ENCODE assay signal across 9 mouse cellular contexts in genomic region chr4:139493227-139494025, GRCm38 (mm10). TPM values are rescaled to one million over a fixed set of nuclear protein-coding genes. Genes with fewer than 3 reads are reported as not detected.
DNase-seq lines count a peak whose midpoint lies in the region; ATAC-seq and TF ChIP-seq lines count a peak whose summit lies in the region.
"Had no signal": no experiment of that assay in that cellular context is flagged by ENCODE, and none has a peak within 500 bp of the region (broad histone marks: within the 10 kb centered on the region; RNA-seq: fewer than 3 reads in every experiment).

No protein-coding gene starts in this region.

- TF ChIP-seq POLR2A in cerebellum, adult 2 months (IDR thresholded peaks at IDR 0.05; ENCODE audit: borderline replicate concordance, insufficient read depth, low read length), result no peak

- peak; percentile 54 for DNase-seq in kidney, adult 18-20 months
- peak; percentile 78 to 87 for DNase-seq in cerebellum, adult 2 months
- DNase-seq in hindbrain, postnatal 0 days (ENCODE audit: low spot score), result no peak
- no peak for DNase-seq in thymus, postnatal 25 days
- no peak for DNase-seq in right cerebral cortex, postnatal 36 days (ENCODE audit: low spot score in 2 of 2)
- no peak for DNase-seq in layer of hippocampus, adult 11-12 months (ENCODE audit: low spot score)

- H3K36me3 ChIP-seq in kidney, embryonic 14.5 days (ENCODE audit: control insufficient read depth, insufficient read depth, low read length), result peaks cover 33% of the 10 kb centered on the region
- peaks cover 16% of the 10 kb centered on the region; the same call in 1 of the 2 replicates for H3K36me3 ChIP-seq in hindbrain, postnatal 0 days (ENCODE audit: insufficient read depth, low read length)
- peaks cover 12% of the 10 kb centered on the region; the same call in 1 of the 2 replicates for H3K36me3 ChIP-seq in macrophage (ENCODE audit: inconsistent target)

- H3K79me2 ChIP-seq in macrophage (ENCODE audit: inconsistent target), result no peaks in the 10 kb centered on the region

- TF ChIP-seq CTCF in cerebellum, adult 2 months (IDR thresholded peaks at IDR 0.05; ENCODE audit: borderline replicate concordance, insufficient read depth, low read depth, low read length), result no peak
- no peak for TF ChIP-seq CTCF in hindbrain, postnatal 0 days (IDR thresholded peaks at IDR 0.05; ENCODE audit: low read depth)

- no peak overlapping the region for H3K4me3 ChIP-seq in kidney, embryonic 14.5 days (ENCODE audit: low read length)
- no peak overlapping the region for H3K4me3 ChIP-seq in cerebellum, adult 2 months (replicated peaks; ENCODE audit: insufficient read depth, low read depth, low read length)
- no peak overlapping the region for H3K4me3 ChIP-seq in hindbrain, postnatal 0 days (ENCODE audit: low read length)
- no peak overlapping the region for H3K4me3 ChIP-seq in macrophage (ENCODE audit: inconsistent target)

- WGBS in kidney, embryonic 14.5 days, result 59% methylated on average over 9 of the region's 9 CpGs
- WGBS in cerebellum, adult 2 months, result 37% methylated on average over 9 of the region's 9 CpGs
- WGBS in hindbrain, postnatal 0 days, result 68% methylated on average over 9 of the region's 9 CpGs
- WGBS in macrophage (ENCODE audit: missing documents), result 18% methylated on average over 9 of the region's 9 CpGs

- no peak overlapping the region for H3K4me2 ChIP-seq in kidney, embryonic 14.5 days (replicated peaks; ENCODE audit: low read depth, low read length)
- H3K4me2 ChIP-seq in hindbrain, postnatal 0 days (ENCODE audit: low read depth, low read length), result no peak overlapping the region

- no peak overlapping the region for H3K27ac ChIP-seq in kidney, embryonic 14.5 days (ENCODE audit: low read depth, low read length)
- H3K27ac ChIP-seq in cerebellum, adult 2 months (ENCODE audit: insufficient read depth, low read length), result no peak overlapping the region
- peak overlapping the region; percentile 26; the same call in 1 of the 2 replicates for H3K27ac ChIP-seq in hindbrain, postnatal 0 days
- H3K27ac ChIP-seq in macrophage, result peak overlapping the region; percentile 78

- H3K9me3 ChIP-seq in kidney, embryonic 14.5 days (ENCODE audit: control insufficient read depth, low read length), result no peaks in the 10 kb centered on the region
- no peaks in the 10 kb centered on the region for H3K9me3 ChIP-seq in hindbrain, postnatal 0 days (ENCODE audit: low read length)

- no peaks in the 10 kb centered on the region for H3K27me3 ChIP-seq in kidney, embryonic 14.5 days (ENCODE audit: control insufficient read depth, insufficient read depth, low read length)
- H3K27me3 ChIP-seq in cerebellum, adult 2 months (ENCODE audit: control insufficient read depth, insufficient read depth, low read length), result no peaks in the 10 kb centered on the region
- no peaks in the 10 kb centered on the region for H3K27me3 ChIP-seq in hindbrain, postnatal 0 days (ENCODE audit: insufficient read depth, low read length)

- H3K4me1 ChIP-seq in kidney, embryonic 14.5 days (ENCODE audit: control insufficient read depth, insufficient read depth, low read length), result 0 out of 2 replicates have a peak, but pooled peaks cover 3% of the 10 kb centered on the region
- peaks cover 50% of the 10 kb centered on the region for H3K4me1 ChIP-seq in cerebellum, adult 2 months (ENCODE audit: control insufficient read depth, insufficient read depth, low read length)
- H3K4me1 ChIP-seq in hindbrain, postnatal 0 days (ENCODE audit: insufficient read depth, low read length), result no peaks in the 10 kb centered on the region

- H3K9ac ChIP-seq in kidney, embryonic 14.5 days (ENCODE audit: low read depth, low read length), result no peak overlapping the region
- no peak overlapping the region for H3K9ac ChIP-seq in hindbrain, postnatal 0 days (replicated peaks; ENCODE audit: low read length)

- no peak for ATAC-seq in kidney, embryonic 14.5 days (ENCODE audit: low FRiP score, low TSS enrichment)
- no peak for ATAC-seq in hindbrain, postnatal 0 days
- ATAC-seq: forebrain, embryonic 16.5 days had no signal

RNA-seq across cellular contexts. Expression of gene Iffo2, which starts 36.9 kb away (rescaled TPM):
- polyA plus RNA-seq in kidney, embryonic 14.5 days (2014; fragmentation: Nextera tagmentation; extraction: Ambion mirVana), result 7.1 and 9.4 TPM in 2 replicates
- 19.1 and 20.3 TPM in 2 replicates for polyA plus RNA-seq in cerebellum, adult 2 months (2012; rRNA removed)
- 14.4 and 14.5 TPM in 2 replicates for total RNA-seq in hindbrain, postnatal 0 days (2014; rRNA removed)
- 5.9 and 6.8 TPM in 2 replicates for polyA plus RNA-seq in hindbrain, postnatal 0 days (2015; fragmentation: Nextera tagmentation; extraction: Ambion mirVana)
- 10 to 100 TPM in 14 of 26 experiments, 1 to 10 TPM in 12; 3.0 to 20.2 (median 10.5) TPM for total RNA-seq in macrophage (2018; cell fraction: chromatin; rRNA removed)
- total RNA-seq in macrophage (2018; cell fraction: cytosol; rRNA removed), result 10 to 100 TPM in 19 of 26 experiments, 1 to 10 TPM in 7; 4.3 to 16.6 (median 13.7) TPM
- total RNA-seq in macrophage (2018; cell fraction: nucleus; rRNA removed), result 10 to 100 TPM in 18 of 26 experiments, 1 to 10 TPM in 8; 6.5 to 31.0 (median 14.2) TPM
- polyA plus RNA-seq in macrophage (2018), result 7.6 to 14.8 TPM (median 8.4 TPM) in 3 replicates

Comparison
In these comparisons a context has a peak if more than half of its experiments do, and no peak if none do; other contexts are left out.
1. DNase-seq: peak in kidney, adult 18-20 months (single experiment) and cerebellum, adult 2 months (2 of 2); none in hindbrain, postnatal 0 days (single experiment), thymus, postnatal 25 days (single experiment), right cerebral cortex, postnatal 36 days (0 of 2) and layer of hippocampus, adult 11-12 months (single experiment).
2. H3K27ac ChIP-seq: peak in hindbrain, postnatal 0 days (single experiment) and macrophage (single experiment); none in kidney, embryonic 14.5 days (single experiment) and cerebellum, adult 2 months (single experiment).